Mouse (Mus musculus) bone marrow, adult 2 months (tissue): ENCODE measurements around the gene Rbsn. TPM values are rescaled to one million over a fixed set of nuclear protein-coding genes. Genes with fewer than 3 reads are reported as not detected.

Experiments
- H3K27ac ChIP-seq: fragments of 200-500 bp; 2 replicates; pipeline ENCODE4 v1.5.1; 2012; ENCODE audit warnings: low read depth, mild to moderate bottlenecking, control low read depth, inconsistent platforms, low read length; ENCODE audit not compliant: control insufficient read depth, poor library complexity, insufficient read depth
- H3K4me1 ChIP-seq: fragments of 200-500 bp; 2 replicates; pipeline ENCODE4 v1.6.1; 2011; ENCODE audit warnings: low read length; ENCODE audit not compliant: control insufficient read depth, insufficient read depth
- H3K4me3 ChIP-seq: fragments of 200-500 bp; replicated peaks from 2 replicates; pipeline ENCODE3; 2011; ENCODE audit warnings: mild to moderate bottlenecking, low read depth, low read length, control low read depth; ENCODE audit not compliant: control insufficient read depth
- CTCF ChIP-seq: fragments of 200-500 bp; IDR thresholded peaks from 2 replicates; pipeline ENCODE4 v1.5.1; 2011; ENCODE audit warnings: low read length, control low read depth; ENCODE audit not compliant: control insufficient read depth, insufficient read depth
- POLR2A ChIP-seq: fragments of 200-500 bp; IDR thresholded peaks from 2 replicates; pipeline ENCODE4 v1.6.1; 2011; ENCODE audit warnings: low read depth, mild to moderate bottlenecking, control low read depth, low read length, borderline replicate concordance; ENCODE audit not compliant: control insufficient read depth
- WGBS: fragments of 180-500 bp; shearing (Covaris S2); methylation state at CpG from one replicate; pipeline ENCODE4 v1.1.7; 2018; 5-methylcytosine and 5-hydroxymethylcytosine counted together
- polyA plus RNA-seq: library from polyadenylated mRNA; stranded (reverse); fragments of >200 nt; gene quantifications from 2 replicates; pipeline ENCODE4 v1.2.4, GENCODE M21; 2011; ENCODE audit warnings: low replicate concordance; ENCODE audit not compliant: missing spikeins, insufficient read depth, insufficient read length

Rbsn gene
- polyA plus RNA-seq, 1 experiment = 8.5 TPM

GRCm38 (mm10) chr6:92153774-92154173, 61.0 kb downstream of the Rbsn start:
- Histone ChIP-seq H3K4me1 (no peaks in the 10 kb centered on the region), H3K4me3 (no peak overlapping the region), H3K27ac (no peak overlapping the region)
- WGBS = 92% methylated on average over 1 of the region's 1 CpGs
- no peak for TF ChIP-seq CTCF

- H3K4me3 ChIP-seq = no peak overlapping the region
- no peaks in the 10 kb centered on the region for H3K4me1 ChIP-seq
- no peak overlapping the region for H3K27ac ChIP-seq
- 93% methylated on average over 4 of the region's 4 CpGs for WGBS
- TF ChIP-seq CTCF (no peak), POLR2A (no peak)
Observed at GRCm38 (mm10) chr6:92145881-92146280, 68.8 kb downstream of the Rbsn start.

Other genes starting within 250 kb of the Rbsn start
- gene Fgd5, start 236.0 kb downstream of the Rbsn start, polyA plus RNA-seq = 1.1 and 3.7 TPM in 2 replicates
- gene Nr2c2, start 123.5 kb downstream of the Rbsn start, polyA plus RNA-seq = 14.5 and 19.9 TPM in 2 replicates
- 42.3 and 63.3 TPM in 2 replicates for gene Mrps25, start 30.9 kb downstream of the Rbsn start, polyA plus RNA-seq
- gene Trh, start 29.7 kb upstream of the Rbsn start, polyA plus RNA-seq = 13.5 TPM in 1 of 2 replicates, not detected in the other